Mouse (Mus musculus) regulatory T cell (primary cell): ENCODE results near the gene BC005537.
"Not testable (repeated sequence)": the region's sequence is repeated elsewhere in the genome, so short reads cannot be mapped to it uniquely, and the experiment has no call there.

ENCODE experiments used
- in situ Hi-C: fragments of 300-600 bp; cut with MboI, MseI; formaldehyde crosslinking; loops from one replicate; pipeline ENCODE4 v1.15.1; 2025; ENCODE audit warnings: high pct_unique_total_duplicates

The BC005537 gene

GRCm38 (mm10) chr13:24801308-24801921 lies at the start of gene BC005537:
TSS of gene BC005537 (plus strand) at chr13:24801657.
- in situ Hi-C loops: no loop called here

GRCm38 (mm10) chr13:24756756-24757155 lies 44.7 kb upstream of the BC005537 start:
- in situ Hi-C loops: no loop called here

- in situ Hi-C loops: no loop called here
These were observed 43.5 kb upstream of the BC005537 start for GRCm38 (mm10) chr13:24757820-24758564.

GRCm38 (mm10) chr13:24759451-24759850 lies 42.0 kb upstream of the BC005537 start:
- in situ Hi-C loops: no loop called here

- in situ Hi-C loops: no loop called here
These were observed 41.0 kb upstream of the BC005537 start for GRCm38 (mm10) chr13:24760351-24760870.

- in situ Hi-C loops: no loop called here
These were observed 40.4 kb upstream of the BC005537 start for GRCm38 (mm10) chr13:24761083-24761402.

GRCm38 (mm10) chr13:24761403-24762227 lies 39.8 kb upstream of the BC005537 start, which contains the start of gene Gmnn:
TSS of gene Gmnn (minus strand) at chr13:24761923.
- in situ Hi-C loops: no loop called here

GRCm38 (mm10) chr13:24762254-24762653 lies 39.2 kb upstream of the BC005537 start:
- in situ Hi-C loops: no loop called here

- in situ Hi-C loops: not testable (repeated sequence)
These were observed 33.6 kb upstream of the BC005537 start for GRCm38 (mm10) chr13:24767809-24768208.

GRCm38 (mm10) chr13:24771482-24771881 lies 30.0 kb upstream of the BC005537 start:
- in situ Hi-C loops: not testable (repeated sequence)

- in situ Hi-C loops: loop anchor here (25.0 kb wide), 1 partner anchor 1014 kb away; the partner anchor contains the start of genes Hist1h1a, Hist1h2ab, Hist1h3a and Hist1h3b
These were observed 25.2 kb upstream of the BC005537 start for GRCm38 (mm10) chr13:24776146-24776844.

GRCm38 (mm10) chr13:24778026-24778425 lies 23.4 kb upstream of the BC005537 start:
- in situ Hi-C loops: loop anchor here (25.0 kb wide), 1 partner anchor 1016 kb away; the partner anchor contains the start of genes Hist1h1a, Hist1h2ab, Hist1h3a and Hist1h3b

- in situ Hi-C loops: loop anchor here (25.0 kb wide), 1 partner anchor 1017 kb away; the partner anchor contains the start of genes Hist1h1a, Hist1h2ab, Hist1h3a and Hist1h3b
These were observed 22.6 kb upstream of the BC005537 start for GRCm38 (mm10) chr13:24778706-24779380.

GRCm38 (mm10) chr13:24781916-24782315 lies 19.5 kb upstream of the BC005537 start:
- in situ Hi-C loops: loop anchor here (25.0 kb wide), 1 partner anchor 1020 kb away; the partner anchor contains the start of genes Hist1h1a, Hist1h2ab, Hist1h3a and Hist1h3b

GRCm38 (mm10) chr13:24786014-24786490 lies 15.4 kb upstream of the BC005537 start:
- in situ Hi-C loops: loop anchor here (25.0 kb wide), 1 partner anchor 1024 kb away; the partner anchor contains the start of genes Hist1h1a, Hist1h2ab, Hist1h3a and Hist1h3b

- in situ Hi-C loops: loop anchor here (25.0 kb wide), 1 partner anchor 1025 kb away; the partner anchor contains the start of genes Hist1h1a, Hist1h2ab, Hist1h3a and Hist1h3b
These were observed 14.0 kb upstream of the BC005537 start for GRCm38 (mm10) chr13:24787477-24787876.

- in situ Hi-C loops: loop anchor here (25.0 kb wide), 1 partner anchor 1029 kb away; the partner anchor contains the start of genes Hist1h1a, Hist1h2ab, Hist1h3a and Hist1h3b
These were observed 10.1 kb upstream of the BC005537 start for GRCm38 (mm10) chr13:24791349-24791748.

GRCm38 (mm10) chr13:24792411-24793045 lies 8.9 kb upstream of the BC005537 start:
- in situ Hi-C loops: loop anchor here (25.0 kb wide), 1 partner anchor 1030 kb away; the partner anchor contains the start of genes Hist1h1a, Hist1h2ab, Hist1h3a and Hist1h3b

- in situ Hi-C loops: loop anchor here (25.0 kb wide), 1 partner anchor 1036 kb away; the partner anchor contains the start of genes Hist1h1a, Hist1h2ab, Hist1h3a and Hist1h3b
These were observed 2.8 kb upstream of the BC005537 start for GRCm38 (mm10) chr13:24798686-24799085.
